Mouse (Mus musculus) intestine, embryonic 15.5 days (tissue): Measurements from ENCODE around the gene Gm20388. TPM values are rescaled to one million over a fixed set of nuclear protein-coding genes. Genes with fewer than 3 reads are reported as not detected.

Experiments
- ATAC-seq: fragments of 200-750 bp; cut with Nextera tagmentation; 2 replicates; pipeline ENCODE4 v1.8.0; 2017; ENCODE audit warnings: moderate TSS enrichment, moderate library complexity
- H3K27ac ChIP-seq: fragments of 300-500 bp; sonication (generic); 2 replicates; pipeline ENCODE4 v1.5.1; 2015; ENCODE audit warnings: mild to moderate bottlenecking, inconsistent platforms
- H3K27me3 ChIP-seq: fragments of 300-500 bp; sonication (generic); replicated peaks from 2 replicates; pipeline ENCODE4 v1.6.1; 2015; ENCODE audit warnings: inconsistent platforms
- H3K36me3 ChIP-seq: fragments of 300-500 bp; sonication (generic); 2 replicates; pipeline ENCODE4 v1.6.1; 2015; ENCODE audit warnings: inconsistent platforms
- H3K4me1 ChIP-seq: fragments of 300-500 bp; sonication (generic); replicated peaks from 2 replicates; pipeline ENCODE4 v1.6.1; 2015; ENCODE audit warnings: inconsistent platforms
- H3K4me2 ChIP-seq: fragments of 300-500 bp; sonication (generic); replicated peaks from 2 replicates; pipeline ENCODE4 v1.6.1; 2015; ENCODE audit warnings: mild to moderate bottlenecking, inconsistent platforms
- H3K4me3 ChIP-seq: fragments of 300-500 bp; sonication (generic); replicated peaks from 2 replicates; pipeline ENCODE4 v1.5.1; 2015; ENCODE audit warnings: inconsistent platforms
- H3K9ac ChIP-seq: fragments of 300-500 bp; sonication (generic); 2 replicates; pipeline ENCODE4 v1.6.1; 2015; ENCODE audit warnings: inconsistent platforms
- H3K9me3 ChIP-seq: fragments of 300-500 bp; sonication (generic); 2 replicates; pipeline ENCODE4 v1.6.1; 2016; ENCODE audit warnings: inconsistent platforms
- WGBS: fragments of 180-500 bp; shearing (Covaris S2); methylation state at CpG from one replicate; pipeline ENCODE4 v1.1.7; 2015; 5-methylcytosine and 5-hydroxymethylcytosine counted together
- polyA plus RNA-seq: library from polyadenylated mRNA; unstranded; fragments of >200 nt; fragmentation: Nextera tagmentation; extraction: Ambion mirVana; gene quantifications from 2 replicates; pipeline ENCODE4 v1.2.1, GENCODE M21; 2015

The Gm20388 gene
- polyA plus RNA-seq, 1 experiment from 2014 or later = not detected

- Histone ChIP-seq H3K4me1 (no peaks in the 10 kb centered on the region), H3K36me3 (no peaks in the 10 kb centered on the region), H3K27ac (no peak overlapping the region), H3K4me3 (no peak overlapping the region), H3K27me3 (no peaks in the 10 kb centered on the region), H3K4me2 (no peak overlapping the region), H3K9me3 (no peaks in the 10 kb centered on the region), H3K9ac (no peak overlapping the region)
- WGBS = 93% methylated on average over 8 of the region's 8 CpGs
- no peak for ATAC-seq
Measured at GRCm38 (mm10) chr8:124082616-124083015, 4172.0 kb downstream of the Gm20388 start.

GRCm38 (mm10) chr8:124083611-124084010, 4173.0 kb downstream of the Gm20388 start:
- no peaks in the 10 kb centered on the region for H3K4me1 ChIP-seq
- H3K27me3 ChIP-seq = no peaks in the 10 kb centered on the region
- H3K27ac ChIP-seq = no peak overlapping the region
- H3K9me3 ChIP-seq = no peaks in the 10 kb centered on the region
- WGBS = 86% methylated on average over 7 of the region's 7 CpGs
- no peak for ATAC-seq
- H3K4me3 ChIP-seq = no peak overlapping the region
- H3K9ac ChIP-seq = no peak overlapping the region
- no peak overlapping the region for H3K4me2 ChIP-seq
- no peaks in the 10 kb centered on the region for H3K36me3 ChIP-seq

GRCm38 (mm10) chr8:124085668-124086067, 4175.0 kb downstream of the Gm20388 start:
- Histone ChIP-seq H3K27ac (no peak overlapping the region), H3K4me2 (no peak overlapping the region), H3K27me3 (no peaks in the 10 kb centered on the region), H3K9me3 (no peaks in the 10 kb centered on the region), H3K4me1 (no peaks in the 10 kb centered on the region), H3K4me3 (no peak overlapping the region), H3K36me3 (no peaks in the 10 kb centered on the region), H3K9ac (no peak overlapping the region)
- 61% methylated on average over 4 of the region's 4 CpGs for WGBS
- ATAC-seq = no peak

GRCm38 (mm10) chr8:124088092-124088613, 4177.5 kb downstream of the Gm20388 start:
- Histone ChIP-seq H3K4me2 (no peak overlapping the region), H3K27ac (no peak overlapping the region), H3K27me3 (no peaks in the 10 kb centered on the region), H3K9me3 (no peaks in the 10 kb centered on the region), H3K4me3 (no peak overlapping the region), H3K4me1 (no peaks in the 10 kb centered on the region), H3K9ac (no peak overlapping the region), H3K36me3 (no peaks in the 10 kb centered on the region)
- 56% methylated on average over 11 of the region's 11 CpGs for WGBS
- ATAC-seq = no peak

- Histone ChIP-seq H3K9me3 (no peaks in the 10 kb centered on the region), H3K9ac (no peak overlapping the region), H3K27me3 (no peaks in the 10 kb centered on the region), H3K36me3 (no peaks in the 10 kb centered on the region), H3K4me1 (no peaks in the 10 kb centered on the region), H3K4me2 (no peak overlapping the region), H3K4me3 (no peak overlapping the region), H3K27ac (no peak overlapping the region)
- ATAC-seq = no peak
- 82% methylated on average over 5 of the region's 5 CpGs for WGBS
Measured at GRCm38 (mm10) chr8:124089016-124089415, 4178.4 kb downstream of the Gm20388 start.

- H3K4me3 ChIP-seq = no peak overlapping the region
- H3K9me3 ChIP-seq = no peaks in the 10 kb centered on the region
- 95% methylated on average over 5 of the region's 5 CpGs for WGBS
- H3K27me3 ChIP-seq = no peaks in the 10 kb centered on the region
- no peak overlapping the region for H3K9ac ChIP-seq
- H3K36me3 ChIP-seq = no peaks in the 10 kb centered on the region
- no peaks in the 10 kb centered on the region for H3K4me1 ChIP-seq
- no peak overlapping the region for H3K4me2 ChIP-seq
- ATAC-seq = no peak
- no peak overlapping the region for H3K27ac ChIP-seq
Measured at GRCm38 (mm10) chr8:124090473-124090872, 4179.8 kb downstream of the Gm20388 start.

- no peaks in the 10 kb centered on the region for H3K27me3 ChIP-seq
- ATAC-seq = peak; percentile 53
- H3K9ac ChIP-seq = no peak overlapping the region
- no peaks in the 10 kb centered on the region for H3K9me3 ChIP-seq
- WGBS = 27% methylated on average over 11 of the region's 11 CpGs
- no peaks in the 10 kb centered on the region for H3K36me3 ChIP-seq
- peaks cover 6% of the 10 kb centered on the region for H3K4me1 ChIP-seq
- H3K4me2 ChIP-seq = 0 out of 2 replicates have a peak overlapping the region, but pooled peaks have one; percentile 9
- no peak overlapping the region for H3K27ac ChIP-seq
- H3K4me3 ChIP-seq = no peak overlapping the region
Measured at GRCm38 (mm10) chr8:124098953-124099622, 4188.4 kb downstream of the Gm20388 start.

- peaks cover 6% of the 10 kb centered on the region for H3K4me1 ChIP-seq
- WGBS = 58% methylated on average over 6 of the region's 6 CpGs
- H3K36me3 ChIP-seq = no peaks in the 10 kb centered on the region
- ATAC-seq = no peak
- no peak overlapping the region for H3K4me2 ChIP-seq
- H3K27ac ChIP-seq = no peak overlapping the region
- no peak overlapping the region for H3K9ac ChIP-seq
- no peaks in the 10 kb centered on the region for H3K27me3 ChIP-seq
- no peaks in the 10 kb centered on the region for H3K9me3 ChIP-seq
- H3K4me3 ChIP-seq = no peak overlapping the region
Measured at GRCm38 (mm10) chr8:124099623-124099965, 4189.0 kb downstream of the Gm20388 start.

- 63% methylated on average over 6 of the region's 6 CpGs for WGBS
- Histone ChIP-seq H3K4me3 (no peak overlapping the region), H3K9ac (no peak overlapping the region), H3K4me1 (no peaks in the 10 kb centered on the region), H3K27ac (no peak overlapping the region), H3K27me3 (no peaks in the 10 kb centered on the region), H3K36me3 (no peaks in the 10 kb centered on the region), H3K9me3 (no peaks in the 10 kb centered on the region), H3K4me2 (no peak overlapping the region)
- no peak for ATAC-seq
Measured at GRCm38 (mm10) chr8:124105869-124106268, 4195.2 kb downstream of the Gm20388 start.

- Histone ChIP-seq H3K4me2 (no peak overlapping the region), H3K27ac (no peak overlapping the region), H3K9me3 (no peaks in the 10 kb centered on the region), H3K4me1 (no peaks in the 10 kb centered on the region), H3K4me3 (no peak overlapping the region), H3K27me3 (no peaks in the 10 kb centered on the region), H3K36me3 (no peaks in the 10 kb centered on the region), H3K9ac (no peak overlapping the region)
- WGBS = 85% methylated on average over 7 of the region's 7 CpGs
- ATAC-seq = no peak
Measured at GRCm38 (mm10) chr8:124106328-124107195, 4195.9 kb downstream of the Gm20388 start.

GRCm38 (mm10) chr8:124113108-124113507, 4202.5 kb downstream of the Gm20388 start:
- Histone ChIP-seq H3K9ac (no peak overlapping the region), H3K4me1 (no peaks in the 10 kb centered on the region), H3K4me3 (no peak overlapping the region), H3K4me2 (no peak overlapping the region), H3K27me3 (no peaks in the 10 kb centered on the region), H3K9me3 (no peaks in the 10 kb centered on the region), H3K27ac (no peak overlapping the region), H3K36me3 (no peaks in the 10 kb centered on the region)
- WGBS = 64% methylated on average over 10 of the region's 10 CpGs
- ATAC-seq = no peak

GRCm38 (mm10) chr8:124125241-124125640, 4214.6 kb downstream of the Gm20388 start:
- Histone ChIP-seq H3K4me3 (no peak overlapping the region), H3K9ac (no peak overlapping the region), H3K27ac (no peak overlapping the region), H3K9me3 (no peaks in the 10 kb centered on the region), H3K27me3 (no peaks in the 10 kb centered on the region), H3K36me3 (no peaks in the 10 kb centered on the region), H3K4me2 (no peak overlapping the region), H3K4me1 (no peaks in the 10 kb centered on the region)
- WGBS = 93% methylated on average over 20 of the region's 20 CpGs
- no peak for ATAC-seq
